Mouse (Mus musculus): ENCODE data around the gene Gm17728.
"Not testable (repeated sequence)": the region's sequence is repeated elsewhere in the genome, so short reads cannot be mapped to it uniquely, and the experiment has no call there.

Gene Gm17728

GRCm38 (mm10) chr17:9421760-9422159 lies at the start of gene Gm17728:
Gm17728 (plus strand) TSS chr17:9422060.
- DNase-seq (ENCODE audit: low read depth), result not testable (repeated sequence)

- no peak for DNase-seq (ENCODE audit: low read depth)
These were observed 24.4 kb upstream of the Gm17728 start for GRCm38 (mm10) chr17:9397493-9397892.

- no peak for DNase-seq (ENCODE audit: low read depth)
These were observed 23.3 kb upstream of the Gm17728 start for GRCm38 (mm10) chr17:9398551-9398950.

- no peak for DNase-seq (ENCODE audit: low read depth)
These were observed 17.9 kb upstream of the Gm17728 start for GRCm38 (mm10) chr17:9403991-9404390.

- DNase-seq (ENCODE audit: low read depth), result no peak
These were observed 14.2 kb upstream of the Gm17728 start for GRCm38 (mm10) chr17:9407640-9408039.

- no peak for DNase-seq (ENCODE audit: low read depth)
These were observed 2.8 kb upstream of the Gm17728 start for GRCm38 (mm10) chr17:9419016-9419415.

- no peak for DNase-seq (ENCODE audit: low read depth)
These were observed 6.6 kb downstream of the Gm17728 start for GRCm38 (mm10) chr17:9428374-9428994.

GRCm38 (mm10) chr17:9439997-9440655 lies 18.3 kb downstream of the Gm17728 start:
- DNase-seq (ENCODE audit: low read depth), result no peak

GRCm38 (mm10) chr17:9456406-9456805 lies 34.5 kb downstream of the Gm17728 start:
- DNase-seq (ENCODE audit: low read depth), result no peak

GRCm38 (mm10) chr17:9460904-9461303 lies 39.0 kb downstream of the Gm17728 start:
- DNase-seq (ENCODE audit: low read depth), result no peak
